Mouse (Mus musculus): ENCODE data around the gene Dmac2. TPM values are rescaled to one million over a fixed set of nuclear protein-coding genes. Genes with fewer than 3 reads are reported as not detected.

Dmac2 gene
- polyA plus RNA-seq, 1 experiment from 2014 or later: 40.9 TPM

DNA sequence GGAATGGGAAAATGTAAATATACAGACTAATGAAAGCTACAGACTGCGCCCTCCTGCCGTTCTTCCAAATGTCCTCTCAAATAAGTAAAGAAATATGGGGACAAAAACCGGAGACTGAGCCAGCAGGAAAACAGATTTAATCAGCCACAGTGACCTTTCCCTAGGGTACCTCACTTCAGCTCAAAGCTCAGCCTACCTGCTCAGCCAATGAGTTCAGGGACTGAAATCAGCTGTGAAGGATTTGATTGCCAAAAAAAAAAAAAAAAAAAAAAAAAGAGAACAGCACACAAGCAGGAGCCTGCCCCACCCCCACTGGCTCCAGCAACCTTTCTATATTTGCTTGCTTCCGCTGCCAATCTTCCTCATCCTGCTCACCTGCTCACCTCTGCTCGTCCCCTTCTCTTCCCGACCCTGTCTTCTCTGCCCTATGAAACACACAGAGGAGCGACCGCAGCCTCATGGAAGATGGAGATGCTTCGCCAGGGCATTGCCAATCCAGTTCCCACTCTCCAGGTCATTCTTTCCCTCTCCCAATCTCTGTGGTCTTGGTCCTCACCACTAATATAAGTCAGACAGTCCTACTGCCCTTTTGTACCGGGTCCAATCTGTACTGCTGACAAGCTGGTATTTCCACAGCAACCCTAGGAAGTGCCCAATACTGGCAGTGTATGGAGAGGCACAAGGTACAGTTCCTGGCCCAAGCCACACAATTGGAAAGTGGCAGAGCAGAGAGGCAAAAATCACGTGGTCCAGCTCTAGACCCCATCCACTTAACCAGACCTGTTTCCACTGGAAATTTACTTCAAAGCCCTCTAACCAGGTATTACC, 36.6 kb downstream of the Dmac2 start:
- H3K4me1 ChIP-seq (replicated peaks; ENCODE audit: control insufficient read depth, insufficient read depth, low read length): peaks cover 8% of the 10 kb centered on the region; the same call in 1 of the 2 replicates
- H3K9ac ChIP-seq (ENCODE audit: low read length): no peak overlapping the region
- H3K27ac ChIP-seq (ENCODE audit: low read depth): no peak overlapping the region
- WGBS: 74% methylated on average over 11 of the region's 11 CpGs
- DNase-seq (ENCODE audit: low spot score): no peak
- no peak for ATAC-seq (replicated peaks; ENCODE audit: low FRiP score, low TSS enrichment, low read depth)
- no peaks in the 10 kb centered on the region for H3K36me3 ChIP-seq (ENCODE audit: control insufficient read depth, insufficient read depth, low read length)
- no peak overlapping the region for H3K4me3 ChIP-seq (ENCODE audit: low read depth, low read length)
- no peak overlapping the region for H3K4me2 ChIP-seq (ENCODE audit: low read length)
- no peaks in the 10 kb centered on the region for H3K9me3 ChIP-seq (ENCODE audit: control insufficient read depth, low read length)
- no peaks in the 10 kb centered on the region for H3K27me3 ChIP-seq (replicated peaks; ENCODE audit: control insufficient read depth, insufficient read depth, low read length)

DNA sequence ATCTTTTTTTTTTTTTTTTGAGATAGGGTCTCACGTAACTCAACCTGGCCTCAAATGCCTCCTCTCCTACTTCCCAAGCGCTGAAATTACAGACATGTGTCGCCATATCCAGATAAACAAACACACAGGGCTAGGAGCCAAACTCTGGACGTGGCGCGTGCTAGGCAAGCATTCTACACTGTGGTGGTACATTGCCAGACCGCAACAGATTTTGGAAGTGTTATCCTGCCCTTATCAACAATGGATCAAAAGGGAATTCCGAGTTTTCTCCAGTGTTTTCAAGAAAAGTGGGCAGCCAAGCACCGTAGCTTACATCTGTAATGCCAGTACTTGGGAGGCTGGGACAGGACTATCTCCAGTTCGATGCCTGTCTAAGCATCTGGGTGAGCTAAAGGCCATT, 38.6 kb downstream of the Dmac2 start:
- Histone ChIP-seq H3K27ac (ENCODE audit: low read depth) (no peak overlapping the region), H3K27me3 (replicated peaks; ENCODE audit: control insufficient read depth, insufficient read depth, low read length) (no peaks in the 10 kb centered on the region), H3K4me1 (replicated peaks; ENCODE audit: control insufficient read depth, insufficient read depth, low read length) (peaks cover 8% of the 10 kb centered on the region; the same call in 1 of the 2 replicates), H3K4me3 (ENCODE audit: low read depth, low read length) (peak overlapping the region; percentile 81), H3K9ac (ENCODE audit: low read length) (peak overlapping the region; percentile 74), H3K4me2 (ENCODE audit: low read length) (peak overlapping the region; percentile 85), H3K9me3 (ENCODE audit: control insufficient read depth, low read length) (no peaks in the 10 kb centered on the region), H3K36me3 (ENCODE audit: control insufficient read depth, insufficient read depth, low read length) (peaks cover 10% of the 10 kb centered on the region; the same call in 1 of the 2 replicates)
- 38% methylated on average over 10 of the region's 10 CpGs for WGBS
- DNase-seq (ENCODE audit: low spot score) (no peak), ATAC-seq (replicated peaks; ENCODE audit: low FRiP score, low TSS enrichment, low read depth) (no peak)

DNA sequence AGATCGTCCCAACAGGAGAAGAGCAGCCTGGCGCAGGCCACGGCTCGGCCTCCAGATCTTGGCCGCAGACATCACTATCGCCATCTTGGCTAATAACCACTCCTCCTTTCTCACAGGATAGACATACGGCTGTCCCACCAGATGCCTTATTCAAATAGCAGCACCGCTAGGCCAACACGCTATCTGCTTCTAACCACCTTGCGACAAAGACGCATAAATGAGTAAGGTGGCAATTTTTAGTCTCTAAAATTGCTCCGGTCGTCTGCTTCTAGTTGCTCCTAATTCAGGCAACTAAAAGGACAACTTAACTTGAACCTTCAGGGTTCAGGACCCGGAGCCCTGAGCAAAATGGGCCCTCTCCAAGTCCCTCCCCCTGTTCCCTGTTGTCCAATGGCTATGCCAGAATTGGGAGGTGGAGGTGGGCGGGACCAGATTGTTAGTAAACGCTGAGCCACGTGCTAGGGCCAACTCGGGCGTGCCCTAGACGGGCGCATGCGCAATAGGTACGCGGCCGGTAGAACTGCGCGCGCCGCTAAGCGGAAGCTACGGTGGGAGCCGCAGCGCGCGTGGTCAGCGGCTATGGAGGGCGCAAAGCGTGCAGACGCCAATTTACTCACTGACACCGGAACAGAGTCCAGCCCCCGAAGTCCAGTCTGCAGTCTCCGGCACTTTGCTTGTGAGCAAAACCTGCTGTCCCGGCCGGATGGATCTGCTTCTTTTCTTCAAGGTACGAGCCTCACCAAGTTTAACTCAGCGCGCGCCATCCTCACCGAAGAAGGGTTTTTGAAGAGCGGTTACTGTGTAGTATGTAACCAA, 39.7 kb downstream of the Dmac2 start, which contains the start of the genes Bckdha and Exosc5:
Bckdha (minus strand) TSS at position 325 of the 816 bp plus-strand sequence.
Exosc5 (plus strand) TSS at position 508 of the 816 bp plus-strand sequence.
- no peaks in the 10 kb centered on the region for H3K27me3 ChIP-seq (replicated peaks; ENCODE audit: control insufficient read depth, insufficient read depth, low read length)
- H3K4me1 ChIP-seq (replicated peaks; ENCODE audit: control insufficient read depth, insufficient read depth, low read length): peaks cover 8% of the 10 kb centered on the region; the same call in 1 of the 2 replicates
- H3K9me3 ChIP-seq (ENCODE audit: control insufficient read depth, low read length): no peaks in the 10 kb centered on the region
- DNase-seq (ENCODE audit: low spot score) (peak; percentile 96), ATAC-seq (replicated peaks; ENCODE audit: low FRiP score, low TSS enrichment, low read depth) (peak; percentile 98)
- peak within 1 kb of the TSS; percentile 81 for H3K4me3 ChIP-seq (ENCODE audit: low read depth, low read length)
- peak within 1 kb of the TSS; percentile 76 for H3K27ac ChIP-seq (ENCODE audit: low read depth)
- H3K4me2 ChIP-seq (ENCODE audit: low read length): peak within 1 kb of the TSS; percentile 85
- H3K9ac ChIP-seq (ENCODE audit: low read length): peak within 1 kb of the TSS; percentile 74
- WGBS: under 1% methylated on average over 50 of the region's 50 CpGs
- peaks cover 15% of the 10 kb centered on the region; the same call in 1 of the 2 replicates for H3K36me3 ChIP-seq (ENCODE audit: control insufficient read depth, insufficient read depth, low read length)

DNA sequence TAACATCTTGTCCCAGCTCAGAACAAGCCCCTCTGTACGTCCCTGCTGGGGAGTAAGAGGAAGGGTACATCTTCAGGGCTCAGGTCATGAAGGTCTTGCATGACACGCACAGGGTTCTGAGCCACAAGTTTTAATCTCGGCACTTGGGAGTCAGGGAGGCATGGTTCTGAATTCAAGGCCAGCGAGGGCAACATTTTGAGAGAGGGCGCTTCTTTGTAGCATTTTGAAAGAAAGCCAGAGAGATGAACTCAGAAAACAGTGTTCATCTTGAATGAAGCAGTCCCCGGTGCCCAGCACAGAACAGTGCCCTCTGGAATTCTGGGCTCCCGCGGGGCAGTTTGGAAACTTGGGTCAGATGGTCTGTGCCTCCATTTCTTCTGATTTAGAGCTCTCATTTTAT, 47.2 kb downstream of the Dmac2 start:
- no peak overlapping the region for H3K9ac ChIP-seq (ENCODE audit: low read length)
- H3K9me3 ChIP-seq (ENCODE audit: control insufficient read depth, low read length): no peaks in the 10 kb centered on the region
- DNase-seq (ENCODE audit: low spot score): no peak
- H3K27me3 ChIP-seq (replicated peaks; ENCODE audit: control insufficient read depth, insufficient read depth, low read length): no peaks in the 10 kb centered on the region
- H3K4me3 ChIP-seq (ENCODE audit: low read depth, low read length): no peak overlapping the region
- H3K4me2 ChIP-seq (ENCODE audit: low read length): no peak overlapping the region
- H3K36me3 ChIP-seq (ENCODE audit: control insufficient read depth, insufficient read depth, low read length): peaks cover 49% of the 10 kb centered on the region
- no peaks in the 10 kb centered on the region for H3K4me1 ChIP-seq (replicated peaks; ENCODE audit: control insufficient read depth, insufficient read depth, low read length)
- no peak for ATAC-seq (replicated peaks; ENCODE audit: low FRiP score, low TSS enrichment, low read depth)
- WGBS: 91% methylated on average over 8 of the region's 8 CpGs
- no peak overlapping the region for H3K27ac ChIP-seq (ENCODE audit: low read depth)

DNA sequence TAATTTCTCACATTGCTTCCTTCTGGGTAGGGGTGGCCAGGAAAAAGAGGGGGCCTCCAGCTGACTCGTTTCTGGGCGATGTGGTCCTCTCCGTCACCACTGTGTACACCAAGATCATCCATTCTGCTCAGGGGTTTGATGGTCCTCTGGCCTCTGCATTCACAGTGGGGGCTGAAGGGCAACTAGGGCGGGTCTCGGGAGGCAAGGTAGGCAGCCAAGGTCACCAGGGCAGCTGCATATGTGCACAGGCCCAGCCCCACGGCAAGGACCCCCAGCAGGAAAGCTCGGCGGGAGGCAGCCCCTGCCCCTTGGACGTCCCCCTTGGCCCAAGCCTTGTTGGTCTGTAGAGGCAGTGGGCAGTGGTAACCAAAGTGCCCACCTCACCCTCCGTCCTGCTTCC, 49.9 kb downstream of the Dmac2 start:
- 92% methylated on average over 10 of the region's 10 CpGs for whole genome bisulfite sequencing
- H3K27me3 ChIP-seq (replicated peaks; ENCODE audit: control insufficient read depth, insufficient read depth, low read length): peaks cover 8% of the 10 kb centered on the region

DNA sequence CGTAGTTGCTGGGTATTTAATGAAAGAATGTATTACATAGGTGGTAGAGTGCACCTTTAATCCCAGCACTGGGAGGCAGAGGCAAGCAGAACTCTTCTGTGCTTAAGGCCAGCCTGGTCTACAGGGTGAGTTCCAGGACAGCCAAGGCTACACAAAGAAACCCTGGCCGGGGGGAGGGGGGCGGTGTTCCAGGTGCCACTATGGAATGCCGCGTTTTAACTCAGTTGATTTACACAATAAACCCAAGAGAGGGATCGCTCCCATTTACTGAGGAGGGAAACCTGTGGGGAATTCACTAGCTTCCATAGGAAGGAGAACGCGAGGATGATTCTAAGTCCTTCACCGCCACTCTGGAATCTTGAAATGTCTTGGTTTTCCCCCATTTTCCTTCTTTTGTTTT, 50.4 kb downstream of the Dmac2 start:
- WGBS: 79% methylated on average over 9 of the region's 9 CpGs
- Histone ChIP-seq H3K36me3 (ENCODE audit: control insufficient read depth, insufficient read depth, low read length) (peaks cover 36% of the 10 kb centered on the region), H3K4me1 (replicated peaks; ENCODE audit: control insufficient read depth, insufficient read depth, low read length) (0 out of 2 replicates have a peak, but pooled peaks cover 2% of the 10 kb centered on the region), H3K27me3 (replicated peaks; ENCODE audit: control insufficient read depth, insufficient read depth, low read length) (peaks cover 13% of the 10 kb centered on the region), H3K27ac (ENCODE audit: low read depth) (no peak overlapping the region), H3K9me3 (ENCODE audit: control insufficient read depth, low read length) (no peaks in the 10 kb centered on the region), H3K4me2 (ENCODE audit: low read length) (no peak overlapping the region), H3K4me3 (ENCODE audit: low read depth, low read length) (no peak overlapping the region), H3K9ac (ENCODE audit: low read length) (no peak overlapping the region)
- DNase-seq (ENCODE audit: low spot score): no peak
- no peak for ATAC-seq (replicated peaks; ENCODE audit: low FRiP score, low TSS enrichment, low read depth)

More for the DNA sequence above, 49.9 kb downstream of the Dmac2 start:
- Histone ChIP-seq H3K9ac (ENCODE audit: low read length) (no peak overlapping the region), H3K36me3 (ENCODE audit: control insufficient read depth, insufficient read depth, low read length) (peaks cover 38% of the 10 kb centered on the region), H3K4me1 (replicated peaks; ENCODE audit: control insufficient read depth, insufficient read depth, low read length) (no peaks in the 10 kb centered on the region), H3K4me2 (ENCODE audit: low read length) (no peak overlapping the region), H3K4me3 (ENCODE audit: low read depth, low read length) (no peak overlapping the region), H3K27ac (ENCODE audit: low read depth) (no peak overlapping the region), H3K9me3 (ENCODE audit: control insufficient read depth, low read length) (no peaks in the 10 kb centered on the region)
- DNase-seq (ENCODE audit: low spot score) (no peak), ATAC-seq (replicated peaks; ENCODE audit: low FRiP score, low TSS enrichment, low read depth) (no peak)

DNA sequence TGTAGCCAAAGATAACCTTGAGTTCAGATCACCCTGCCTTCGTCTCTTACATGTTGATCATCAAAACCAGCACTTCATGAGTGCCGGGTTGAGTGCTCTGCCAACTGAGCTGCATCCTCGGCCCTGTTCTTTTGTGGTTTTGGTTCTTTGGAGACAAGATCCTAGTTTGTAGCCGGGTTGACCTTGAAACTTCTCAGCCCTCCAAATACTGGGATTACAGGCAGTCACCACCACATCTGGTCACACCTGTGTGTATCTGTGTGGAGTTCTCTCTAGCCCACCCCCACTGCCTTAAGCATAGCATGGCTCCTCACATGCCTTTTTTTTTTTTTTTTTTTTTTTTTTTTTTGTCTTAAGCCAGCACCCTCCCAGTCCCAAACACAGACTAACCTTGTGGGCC, 50.9 kb downstream of the Dmac2 start:
- WGBS: 91% methylated on average over 4 of the region's 4 CpGs

DNA sequence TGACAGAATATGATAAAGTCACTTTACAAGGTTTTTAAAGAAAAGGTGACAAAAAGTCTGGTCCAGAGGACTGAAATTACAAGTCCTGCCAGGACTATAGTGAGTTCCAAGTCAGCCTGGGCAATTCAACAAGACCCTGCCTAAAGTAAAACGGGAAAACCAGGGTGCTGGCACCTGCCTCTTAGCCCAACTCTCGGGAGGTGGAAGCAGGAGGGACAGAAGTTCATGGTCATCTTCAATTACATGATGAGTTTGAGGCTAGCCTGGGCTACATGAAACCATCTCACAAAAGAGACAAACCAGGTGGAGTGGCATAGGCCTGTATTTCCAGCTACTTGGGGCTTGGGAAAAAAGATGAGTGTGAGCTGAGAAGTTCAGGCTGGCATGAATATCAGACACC, 52.5 kb downstream of the Dmac2 start:
- Histone ChIP-seq H3K4me3 (ENCODE audit: low read depth, low read length) (no peak overlapping the region), H3K4me1 (replicated peaks; ENCODE audit: control insufficient read depth, insufficient read depth, low read length) (0 out of 2 replicates have a peak, but pooled peaks cover 6% of the 10 kb centered on the region), H3K4me2 (ENCODE audit: low read length) (no peak overlapping the region), H3K9me3 (ENCODE audit: control insufficient read depth, low read length) (no peaks in the 10 kb centered on the region), H3K27me3 (replicated peaks; ENCODE audit: control insufficient read depth, insufficient read depth, low read length) (peaks cover 29% of the 10 kb centered on the region), H3K36me3 (ENCODE audit: control insufficient read depth, insufficient read depth, low read length) (peaks cover 17% of the 10 kb centered on the region), H3K27ac (ENCODE audit: low read depth) (no peak overlapping the region), H3K9ac (ENCODE audit: low read length) (no peak overlapping the region)
- DNase-seq (ENCODE audit: low spot score): no peak
- WGBS: 60% methylated on average over 2 of the region's 2 CpGs
- ATAC-seq (replicated peaks; ENCODE audit: low FRiP score, low TSS enrichment, low read depth): no peak

More for the DNA sequence above, 50.9 kb downstream of the Dmac2 start:
- no peak overlapping the region for H3K9ac ChIP-seq (ENCODE audit: low read length)
- no peaks in the 10 kb centered on the region for H3K9me3 ChIP-seq (ENCODE audit: control insufficient read depth, low read length)
- H3K27ac ChIP-seq (ENCODE audit: low read depth): no peak overlapping the region
- DNase-seq (ENCODE audit: low spot score): no peak
- ATAC-seq (replicated peaks; ENCODE audit: low FRiP score, low TSS enrichment, low read depth): no peak
- no peak overlapping the region for H3K4me2 ChIP-seq (ENCODE audit: low read length)
- 0 out of 2 replicates have a peak, but pooled peaks cover 6% of the 10 kb centered on the region for H3K4me1 ChIP-seq (replicated peaks; ENCODE audit: control insufficient read depth, insufficient read depth, low read length)
- H3K27me3 ChIP-seq (replicated peaks; ENCODE audit: control insufficient read depth, insufficient read depth, low read length): peaks cover 18% of the 10 kb centered on the region
- H3K36me3 ChIP-seq (ENCODE audit: control insufficient read depth, insufficient read depth, low read length): peaks cover 33% of the 10 kb centered on the region
- no peak overlapping the region for H3K4me3 ChIP-seq (ENCODE audit: low read depth, low read length)

Data from intestine, embryonic 14.5 days (tissue).